Comparison of ENCODE assay signal across 8 mouse cellular contexts in genomic region chr1:134045971-134046370, GRCm38 (mm10). TPM values are rescaled to one million over a fixed set of nuclear protein-coding genes. Genes with fewer than 3 reads are reported as not detected.
DNase-seq lines count a peak whose midpoint lies in the region; ATAC-seq and TF ChIP-seq lines count a peak whose summit lies in the region.

No protein-coding gene starts in this region.

- no peak overlapping the region for H3K27ac ChIP-seq in embryonic facial prominence, embryonic 11.5 days (replicated peaks; ENCODE audit: low read depth, low read length)
- no peak overlapping the region for H3K27ac ChIP-seq in heart, adult 2 months
- H3K27ac ChIP-seq in limb, embryonic 13.5 days: no peak overlapping the region
- no peak overlapping the region for H3K27ac ChIP-seq in midbrain, embryonic 15.5 days
- no peak overlapping the region for H3K27ac ChIP-seq in testis, adult 2 months (ENCODE audit: control insufficient read depth, insufficient read depth, low read depth, low read length)

- TF ChIP-seq CTCF in heart, adult 2 months (IDR thresholded peaks at IDR 0.05): peak; percentile 83
- peak; percentile 67; the same call in 1 of the 2 replicates for TF ChIP-seq CTCF in testis, adult 2 months (IDR thresholded peaks at IDR 0.05; ENCODE audit: control insufficient read depth, insufficient read depth, insufficient replicate concordance, low read depth, low read length)

- intact Hi-C loops in heart, adult 2 months (cut with DNase I): loop anchor here (1.0 kb wide), 2 partner anchors 85 to 135 kb away; no protein-coding TSS in a partner anchor

- TF ChIP-seq POLR2A in heart, adult 2 months (IDR thresholded peaks at IDR 0.05; ENCODE audit: insufficient read depth, low read depth, low read length): no peak
- no peak for TF ChIP-seq POLR2A in testis, adult 2 months (IDR thresholded peaks at IDR 0.05; ENCODE audit: control insufficient read depth, low read depth, low read length)

- no peaks in the 10 kb centered on the region for H3K36me3 ChIP-seq in embryonic facial prominence, embryonic 11.5 days (replicated peaks; ENCODE audit: control insufficient read depth, insufficient read depth, low read depth, low read length)
- no peaks in the 10 kb centered on the region for H3K36me3 ChIP-seq in heart, adult 2 months (ENCODE audit: control insufficient read depth, insufficient read depth, low read length)
- no peaks in the 10 kb centered on the region for H3K36me3 ChIP-seq in limb, embryonic 13.5 days
- no peaks in the 10 kb centered on the region for H3K36me3 ChIP-seq in midbrain, embryonic 15.5 days (replicated peaks)
- no peaks in the 10 kb centered on the region for H3K36me3 ChIP-seq in testis, adult 2 months (ENCODE audit: control insufficient read depth, insufficient read depth, low read length)

- WGBS in embryonic facial prominence, embryonic 11.5 days: 6% methylated on average over 9 of the region's 9 CpGs
- WGBS in heart, adult 2 months: 5% methylated on average over 9 of the region's 9 CpGs
- WGBS in limb, embryonic 13.5 days: 6% methylated on average over 6 of the region's 9 CpGs
- WGBS in midbrain, embryonic 15.5 days: 3% methylated on average over 9 of the region's 9 CpGs

- ATAC-seq in embryonic facial prominence, embryonic 11.5 days (replicated peaks; ENCODE audit: insufficient number of reproducible peaks, low FRiP score, low TSS enrichment, low read depth): peak; percentile 31; the same call in 1 of the 2 replicates
- peak; percentile 48 for ATAC-seq in limb, embryonic 13.5 days (ENCODE audit: low FRiP score, low read depth)
- peak; percentile 67 for ATAC-seq in midbrain, embryonic 15.5 days (replicated peaks)

- H3K4me3 ChIP-seq in embryonic facial prominence, embryonic 11.5 days (ENCODE audit: low read depth, low read length): peak overlapping the region; percentile 14; the same call in 1 of the 2 replicates
- H3K4me3 ChIP-seq in heart, adult 2 months: no peak overlapping the region
- peak overlapping the region; percentile 14; the same call in 1 of the 2 replicates for H3K4me3 ChIP-seq in limb, embryonic 13.5 days
- H3K4me3 ChIP-seq in midbrain, embryonic 15.5 days: peak overlapping the region; percentile 24
- no peak overlapping the region for H3K4me3 ChIP-seq in testis, adult 2 months (ENCODE audit: control insufficient read depth, low read depth, low read length)

- no peaks in the 10 kb centered on the region for H3K9me3 ChIP-seq in embryonic facial prominence, embryonic 11.5 days (replicated peaks; ENCODE audit: control insufficient read depth, low read length)
- H3K9me3 ChIP-seq in limb, embryonic 13.5 days: no peaks in the 10 kb centered on the region
- H3K9me3 ChIP-seq in midbrain, embryonic 15.5 days: no peaks in the 10 kb centered on the region

- H3K4me2 ChIP-seq in embryonic facial prominence, embryonic 11.5 days (ENCODE audit: low read depth, low read length): peak overlapping the region; percentile 38
- peak overlapping the region; percentile 58 for H3K4me2 ChIP-seq in limb, embryonic 13.5 days (replicated peaks)
- peak overlapping the region; percentile 55 for H3K4me2 ChIP-seq in midbrain, embryonic 15.5 days

- DNase-seq in 3T3-L1 (ENCODE audit: low read depth, low spot score): peak; percentile 81
- DNase-seq in adrenal gland, postnatal 25 days: peak; percentile 70
- DNase-seq in embryonic facial prominence, embryonic 11.5 days (ENCODE audit: low spot score): peak; percentile 87
- DNase-seq in heart, adult 2 months: peak; percentile 76 to 82
- peak; percentile 81 for DNase-seq in kidney, adult 18-20 months

- no peaks in the 10 kb centered on the region for H3K4me1 ChIP-seq in embryonic facial prominence, embryonic 11.5 days (ENCODE audit: control insufficient read depth, insufficient read depth, low read length)
- no peaks in the 10 kb centered on the region; the same call in 1 of the 2 replicates for H3K4me1 ChIP-seq in heart, adult 2 months (ENCODE audit: control insufficient read depth, insufficient read depth, low read length)
- H3K4me1 ChIP-seq in limb, embryonic 13.5 days: peaks cover 35% of the 10 kb centered on the region
- peaks cover 17% of the 10 kb centered on the region for H3K4me1 ChIP-seq in midbrain, embryonic 15.5 days
- H3K4me1 ChIP-seq in testis, adult 2 months (ENCODE audit: control insufficient read depth, insufficient read depth, low read length): peaks cover 2% of the 10 kb centered on the region; the same call in 1 of the 2 replicates

- peak overlapping the region; percentile 43 for H3K9ac ChIP-seq in embryonic facial prominence, embryonic 11.5 days (replicated peaks; ENCODE audit: low read length)
- no peak overlapping the region for H3K9ac ChIP-seq in heart, adult 2 months (ENCODE audit: low read depth, low read length)
- H3K9ac ChIP-seq in limb, embryonic 13.5 days: no peak overlapping the region
- 0 out of 2 replicates have a peak overlapping the region, but pooled peaks have one; percentile 25 for H3K9ac ChIP-seq in midbrain, embryonic 15.5 days

- H3K27me3 ChIP-seq in embryonic facial prominence, embryonic 11.5 days (ENCODE audit: control insufficient read depth, insufficient read depth, low read length): no peaks in the 10 kb centered on the region; the same call in 1 of the 2 replicates
- H3K27me3 ChIP-seq in heart, adult 2 months (ENCODE audit: control insufficient read depth, insufficient read depth, low read length): no peaks in the 10 kb centered on the region
- H3K27me3 ChIP-seq in limb, embryonic 13.5 days: peaks cover 12% of the 10 kb centered on the region; the same call in 1 of the 2 replicates
- no peaks in the 10 kb centered on the region for H3K27me3 ChIP-seq in midbrain, embryonic 15.5 days (replicated peaks)
- no peaks in the 10 kb centered on the region for H3K27me3 ChIP-seq in testis, adult 2 months (ENCODE audit: control insufficient read depth, insufficient read depth, low read length)

- H3K79me2 ChIP-seq in heart, adult 2 months (replicated peaks; ENCODE audit: control insufficient read depth, insufficient read depth, low read length): no peaks in the 10 kb centered on the region

- peak; percentile 68; the same call in 1 of the 2 replicates for TF ChIP-seq EP300 in heart, adult 2 months (IDR thresholded peaks at IDR 0.05; ENCODE audit: insufficient read depth, low read depth, low read length)

RNA-seq across cellular contexts. Expression of gene Fmod, which starts 8.9 kb away (rescaled TPM):
- total RNA-seq in adrenal gland, postnatal 25 days (2021): 4.7 and 5.0 TPM in 2 replicates
- 2.4 and 3.9 TPM in 2 replicates for polyA plus RNA-seq in embryonic facial prominence, embryonic 11.5 days (2014; fragmentation: Nextera tagmentation; extraction: Ambion mirVana)
- total RNA-seq in heart, adult 2 months (2021): 1 to 10 TPM; 9.3 to 9.4 TPM
- polyA plus RNA-seq in heart, adult 2 months (2012; rRNA removed): 14.5 and 17.0 TPM in 2 replicates
- polyA plus RNA-seq in limb, embryonic 13.5 days (2015; fragmentation: Nextera tagmentation; extraction: Ambion mirVana): 42.1 and 48.5 TPM in 2 replicates
- polyA plus RNA-seq in midbrain, embryonic 15.5 days (2015; fragmentation: Nextera tagmentation; extraction: Ambion mirVana): 15.2 and 21.1 TPM in 2 replicates
- 3.6 and 5.1 TPM in 2 replicates for polyA plus RNA-seq in testis, adult 2 months (2012; rRNA removed)

RNA-seq across cellular contexts. Expression of gene Btg2, which starts 32.9 kb away (rescaled TPM):
- 17.8 and 18.1 TPM in 2 replicates for total RNA-seq in adrenal gland, postnatal 25 days (2021)
- polyA plus RNA-seq in embryonic facial prominence, embryonic 11.5 days (2014; fragmentation: Nextera tagmentation; extraction: Ambion mirVana): 38.1 and 38.9 TPM in 2 replicates
- total RNA-seq in heart, adult 2 months (2021): 10 to 100 TPM; 29.9 to 31.0 TPM
- polyA plus RNA-seq in heart, adult 2 months (2012; rRNA removed): 33.5 and 35.9 TPM in 2 replicates
- 27.1 and 28.2 TPM in 2 replicates for polyA plus RNA-seq in limb, embryonic 13.5 days (2015; fragmentation: Nextera tagmentation; extraction: Ambion mirVana)
- 37.2 and 42.2 TPM in 2 replicates for polyA plus RNA-seq in midbrain, embryonic 15.5 days (2015; fragmentation: Nextera tagmentation; extraction: Ambion mirVana)
- 2.9 and 4.1 TPM in 2 replicates for polyA plus RNA-seq in testis, adult 2 months (2012; rRNA removed)

Comparison
In these comparisons a context has a peak if more than half of its experiments do, and no peak if none do; other contexts are left out.
1. H3K4me3 ChIP-seq: peak in embryonic facial prominence, embryonic 11.5 days (single experiment), limb, embryonic 13.5 days (single experiment) and midbrain, embryonic 15.5 days (single experiment); none in heart, adult 2 months (single experiment) and testis, adult 2 months (single experiment).
2. H3K9ac ChIP-seq: peak in embryonic facial prominence, embryonic 11.5 days (single experiment) and midbrain, embryonic 15.5 days (single experiment); none in heart, adult 2 months (single experiment) and limb, embryonic 13.5 days (single experiment).
3. Peak in every context shown above with its lines, with median percentiles within 50 percentile points of each other: DNase-seq, ATAC-seq and H3K4me2 ChIP-seq.